Mouse (Mus musculus) telencephalon, adult 2 months (tissue): ENCODE measurements at regions not wholly inside any gene's neighbourhood (a gene's known extent, or its start where the extent isn't known, plus 50 kb on each side); places are given as distances from the start of the nearest gene placed in this dataset.

Experiments used
- DNase-seq: peaks from one replicate; pipeline ENCODE4 v3.0.0-alpha.2; 2011; ENCODE audit warnings: low read depth, low spot score

- DNase-seq: no peak
These were observed 71.4 kb downstream of the Emp1 start for GRCm38 (mm10) chr6:135433753-135434152.

GRCm38 (mm10) chr6:135436315-135436714 lies 74.0 kb downstream of the Emp1 start:
- peak; percentile 46 for DNase-seq

- DNase-seq: no peak
These were observed 75.9 kb downstream of the Emp1 start for GRCm38 (mm10) chr6:135438271-135438670.

GRCm38 (mm10) chr6:135441126-135441871 lies 79.0 kb downstream of the Emp1 start:
- DNase-seq: peak; percentile 69

GRCm38 (mm10) chr6:135444661-135445060 lies 82.3 kb downstream of the Emp1 start:
- peak; percentile 73 for DNase-seq

- DNase-seq: no peak
These were observed 82.7 kb downstream of the Emp1 start for GRCm38 (mm10) chr6:135445070-135445469.

- no peak for DNase-seq
These were observed 85.5 kb downstream of the Emp1 start for GRCm38 (mm10) chr6:135447801-135448200.

GRCm38 (mm10) chr6:135449228-135449627 lies 86.9 kb downstream of the Emp1 start:
- no peak for DNase-seq

GRCm38 (mm10) chr6:135450573-135450972 lies 88.2 kb downstream of the Emp1 start:
- no peak for DNase-seq

- peak; percentile 60 for DNase-seq
These were observed 88.9 kb downstream of the Emp1 start for GRCm38 (mm10) chr6:135451165-135451797.

GRCm38 (mm10) chr6:135453041-135453440 lies 90.7 kb downstream of the Emp1 start:
- no peak for DNase-seq

GRCm38 (mm10) chr6:135472495-135472894 lies 110.2 kb downstream of the Emp1 start:
- no peak for DNase-seq

GRCm38 (mm10) chr6:135473146-135473545 lies 110.8 kb downstream of the Emp1 start:
- DNase-seq: no peak

GRCm38 (mm10) chr6:135488795-135489194 lies 126.5 kb downstream of the Emp1 start:
- DNase-seq: no peak

- no peak for DNase-seq
These were observed 131.6 kb downstream of the Emp1 start for GRCm38 (mm10) chr6:135493983-135494382.

GRCm38 (mm10) chr6:135495841-135496240 lies 133.5 kb downstream of the Emp1 start:
- no peak for DNase-seq

- DNase-seq: no peak
These were observed 136.2 kb downstream of the Emp1 start for GRCm38 (mm10) chr6:135498592-135498991.

- DNase-seq: no peak
These were observed 138.0 kb downstream of the Emp1 start for GRCm38 (mm10) chr6:135500381-135500780.

- DNase-seq: no peak
These were observed 139.4 kb downstream of the Emp1 start for GRCm38 (mm10) chr6:135501791-135502190.

GRCm38 (mm10) chr6:135502405-135502804 lies 140.1 kb downstream of the Emp1 start:
- DNase-seq: no peak

GRCm38 (mm10) chr6:135518710-135519437 lies 156.5 kb downstream of the Emp1 start:
- DNase-seq: no peak

- DNase-seq: no peak
These were observed 157.1 kb downstream of the Emp1 start for GRCm38 (mm10) chr6:135519438-135519803.

GRCm38 (mm10) chr6:135520868-135521267 lies 158.5 kb downstream of the Emp1 start:
- DNase-seq: no peak
